Mouse (Mus musculus) CH12.LX (cell line): ENCODE data around the gene Gm960. TPM values are rescaled to one million over a fixed set of nuclear protein-coding genes. Genes with fewer than 3 reads are reported as not detected.

Source experiments
- DNase-seq: peaks from one replicate; pipeline ENCODE4 v3.0.0-alpha.2; 2013; ENCODE audit errors: extremely low read depth
- H3K27ac ChIP-seq: 2 replicates; pipeline ENCODE4 v1.5.1; 2012; ENCODE audit warnings: low read depth, mild to moderate bottlenecking, control low read depth, moderate library complexity; ENCODE audit not compliant: insufficient read depth
- H3K27me3 ChIP-seq: replicated peaks from 2 replicates; pipeline ENCODE3; 2012; ENCODE audit warnings: inconsistent platforms
- H3K36me3 ChIP-seq, 2 experiments: replicated peaks in 1 of 2; 2 replicates each; pipeline versions ENCODE3 to v1.6.1; 2012; ENCODE audit warnings: inconsistent platforms in 1 of 2, low read length in 1 of 2, mild to moderate bottlenecking in 1 of 2, mixed read lengths in 1 of 2, moderate library complexity in 1 of 2; ENCODE audit not compliant: control insufficient read depth in 1 of 2, insufficient read depth in 1 of 2
- H3K4me1 ChIP-seq, 2 experiments: 2 replicates each; pipeline ENCODE4 v1.6.1; 2012; ENCODE audit warnings: inconsistent platforms in 1 of 2, moderate library complexity in 1 of 2; ENCODE audit not compliant: insufficient read depth in 2 of 2, control insufficient read depth in 1 of 2
- H3K4me2 ChIP-seq: 2 replicates; pipeline ENCODE4 v1.6.1; 2012; ENCODE audit warnings: low read depth, mild to moderate bottlenecking, control low read depth; ENCODE audit not compliant: poor library complexity, insufficient read depth, severe bottlenecking
- H3K4me3 ChIP-seq, 3 experiments: fragments of 150-350 bp in 1 of 3; sonication (generic) in 1 of 3; replicated peaks in 1 of 3; 2 replicates each; pipeline versions ENCODE3 to v1.5.1; 2011 to 2012; ENCODE audit warnings: low read depth in 2 of 3, low read length in 2 of 3, mild to moderate bottlenecking in 2 of 3, moderate library complexity in 2 of 3, control low read depth in 1 of 3, improper control_type of control experiment in 1 of 3, inconsistent platforms in 1 of 3, mixed read lengths in 1 of 3; ENCODE audit not compliant: poor library complexity in 1 of 3
- H3K79me2 ChIP-seq: replicated peaks from 2 replicates; pipeline ENCODE4 v1.6.1; 2012; ENCODE audit warnings: mild to moderate bottlenecking, moderate library complexity; ENCODE audit not compliant: control insufficient read depth, poor library complexity, insufficient read depth, severe bottlenecking; ENCODE audit errors: extremely low read depth
- H3K9ac ChIP-seq: 2 replicates; pipeline ENCODE4 v1.6.1; 2012; ENCODE audit warnings: low read depth, mild to moderate bottlenecking, control low read depth, moderate library complexity; ENCODE audit not compliant: insufficient read depth
- H3K9me3 ChIP-seq: replicated peaks from 2 replicates; pipeline ENCODE3; 2012; ENCODE audit warnings: low read length, inconsistent platforms, mixed read lengths
- E2F4 ChIP-seq: IDR thresholded peaks from 2 replicates; pipeline ENCODE4 v1.6.1; 2011; ENCODE audit warnings: low read depth, low read length, improper control_type of control experiment; ENCODE audit not compliant: insufficient replicate concordance
- ETS1 ChIP-seq: conservative IDR thresholded peaks from 2 replicates; pipeline ENCODE4 v1.6.1; 2012; ENCODE audit warnings: low read depth, mild to moderate bottlenecking, inconsistent platforms, low read length, improper control_type of control experiment, moderate library complexity
- GABPA ChIP-seq: IDR thresholded peaks from 2 replicates; pipeline ENCODE4 v1.6.1; 2012; ENCODE audit warnings: low read depth, low read length, improper control_type of control experiment, inconsistent platforms; ENCODE audit not compliant: insufficient replicate concordance
- JUND ChIP-seq: conservative IDR thresholded peaks from 2 replicates; pipeline ENCODE4 v1.6.1; 2011; ENCODE audit warnings: low read depth, low read length, improper control_type of control experiment
- MAFK ChIP-seq: IDR thresholded peaks from 2 replicates; pipeline ENCODE4 v1.6.1; 2011; ENCODE audit warnings: low read length, improper control_type of control experiment; ENCODE audit not compliant: insufficient replicate concordance
- MAZ ChIP-seq: IDR thresholded peaks from 2 replicates; pipeline ENCODE4 v1.6.1; 2012; ENCODE audit warnings: low read depth, mild to moderate bottlenecking, inconsistent platforms, low read length, improper control_type of control experiment, moderate library complexity
- MXI1 ChIP-seq: IDR thresholded peaks from 2 replicates; pipeline ENCODE4 v1.6.1; 2011; ENCODE audit warnings: mild to moderate bottlenecking, low read depth, low read length, improper control_type of control experiment
- MYC ChIP-seq: IDR thresholded peaks from 2 replicates; pipeline ENCODE4 v1.6.1; 2011; ENCODE audit warnings: low read depth, mild to moderate bottlenecking, improper control_type of control experiment, low read length
- RAD21 ChIP-seq: IDR thresholded peaks from 2 replicates; pipeline ENCODE4 v1.6.1; 2011; ENCODE audit warnings: low read depth, mild to moderate bottlenecking, low read length, improper control_type of control experiment, moderate library complexity
- TBP ChIP-seq: conservative IDR thresholded peaks from 2 replicates; pipeline ENCODE4 v1.6.1; 2011; ENCODE audit warnings: low read depth, low read length, improper control_type of control experiment
- TCF12 ChIP-seq: IDR thresholded peaks from 2 replicates; pipeline ENCODE4 v1.6.1; 2014; ENCODE audit warnings: low read depth, mild to moderate bottlenecking, inconsistent platforms, low read length, improper control_type of control experiment
- USF1 ChIP-seq: IDR thresholded peaks from 2 replicates; pipeline ENCODE4 v1.6.1; 2014; ENCODE audit warnings: low read depth, mild to moderate bottlenecking, inconsistent platforms, low read length, improper control_type of control experiment
- USF2 ChIP-seq: conservative IDR thresholded peaks from 2 replicates; pipeline ENCODE4 v1.6.1; 2011; ENCODE audit warnings: low read depth, low read length, improper control_type of control experiment
- ZKSCAN1 ChIP-seq: IDR thresholded peaks from 2 replicates; pipeline ENCODE4 v1.6.1; 2012; ENCODE audit warnings: low read depth, inconsistent platforms, low read length, improper control_type of control experiment, borderline replicate concordance
- ZMIZ1 ChIP-seq: IDR thresholded peaks from 2 replicates; pipeline ENCODE4 v1.6.1; 2012; ENCODE audit warnings: low read depth, mild to moderate bottlenecking, inconsistent platforms, low read length, improper control_type of control experiment
- dilution Hi-C: fragments of 300-500 bp; cut with MboI; formaldehyde crosslinking; loops from 2 replicates; pipeline ENCODE4 v1.14.3; 2020; ENCODE audit warnings: low sequenced_read_pairs; ENCODE audit not compliant: extremely low pct_unique_long_range_greater_than_20kb, extremely low pct_ligation_motif_present
- in situ Hi-C: fragments of 300-500 bp; cut with MboI; formaldehyde crosslinking; loops from 3 replicates; pipeline ENCODE4 v1.14.3; 2019; ENCODE audit warnings: low sequenced_read_pairs, low pct_ligation_motif_present, low pct_unique_long_range_greater_than_20kb, mixed read lengths
- polyA plus RNA-seq: library from polyadenylated mRNA; unstranded; fragments of >175 nt; gene quantifications from 2 replicates; pipeline ENCODE4 v1.2.1, GENCODE M21; 2012; ENCODE audit warnings: low read depth; ENCODE audit not compliant: insufficient read length
- total RNA-seq, 2 experiments: library from RNA; depleted of rRNA; stranded (reverse); fragments of 300-350 nt in 1 of 2; fragments of >200 nt in 1 of 2; gene quantifications; 2 replicates each; pipeline ENCODE4 v1.2.3; 2012 to 2014

Gene Gm960
- total and polyA plus RNA-seq, 3 experiments: 0.38 TPM; not detected in 2

GRCm38 (mm10) chr19:4623419-4623818 is 75.0 kb downstream of the Gm960 start:
- H3K27ac ChIP-seq: no peak overlapping the region
- H3K36me3 ChIP-seq: peaks cover 28 to 60% of the 10 kb centered on the region in 2 experiments
- in situ Hi-C loops: loop anchor here (10.0 kb wide), 1 partner anchor 129 kb away; the partner anchor contains the start of gene 2010003K11Rik
- H3K4me1 ChIP-seq: peaks cover 13 to 48% of the 10 kb centered on the region in 2 experiments; a peak in 3 of 4 replicates
- H3K79me2 ChIP-seq: no peaks in the 10 kb centered on the region; the same call in 1 of the 2 replicates
- dilution Hi-C loops: no loop called here
- no peak overlapping the region for H3K4me2 ChIP-seq
- no peak for TF ChIP-seq MAFK
- no peak for TF ChIP-seq TCF12
- no peak for TF ChIP-seq GABPA
- no peak for TF ChIP-seq ZMIZ1
- no peak for TF ChIP-seq TBP
- TF ChIP-seq E2F4: no peak
- no peak for TF ChIP-seq ETS1
- no peak for TF ChIP-seq RAD21
- TF ChIP-seq USF1: no peak
- no peaks in the 10 kb centered on the region for H3K9me3 ChIP-seq
- H3K4me3 ChIP-seq: no peak overlapping the region
- H3K9ac ChIP-seq: no peak overlapping the region
- no peaks in the 10 kb centered on the region for H3K27me3 ChIP-seq
- DNase-seq: no peak

- Histone ChIP-seq H3K79me2 (no peaks in the 10 kb centered on the region; the same call in 1 of the 2 replicates), H3K4me2 (no peak overlapping the region), H3K4me1 (peaks cover 9 to 42% of the 10 kb centered on the region in 2 experiments; a peak in 2 of 4 replicates), H3K27me3 (no peaks in the 10 kb centered on the region), H3K4me3 (no peak overlapping the region), H3K9ac (no peak overlapping the region), H3K27ac (no peak overlapping the region), H3K36me3 (peaks cover 28 to 67% of the 10 kb centered on the region in 2 experiments), H3K9me3 (no peaks in the 10 kb centered on the region)
- no peak for TF ChIP-seq RAD21
- TF ChIP-seq USF2: no peak
- no peak for TF ChIP-seq MYC
- no peak for TF ChIP-seq JUND
- TF ChIP-seq TCF12: no peak
- TF ChIP-seq ZKSCAN1: no peak
- no peak for TF ChIP-seq MXI1
- no peak for TF ChIP-seq MAZ
- dilution Hi-C loops: no loop called here
- DNase-seq: no peak
- in situ Hi-C loops: loop anchor here (10.0 kb wide), 1 partner anchor 128 kb away; the partner anchor contains the start of gene 2010003K11Rik
Observed at GRCm38 (mm10) chr19:4622780-4623179, 75.7 kb downstream of the Gm960 start.
